Comparison of ENCODE assay signal across 14 mouse cellular contexts in genomic region chr4:72144541-72144940, GRCm38 (mm10). TPM values are rescaled to one million over a fixed set of nuclear protein-coding genes. Genes with fewer than 3 reads are reported as not detected.
DNase-seq lines count a peak whose midpoint lies in the region; ATAC-seq and TF ChIP-seq lines count a peak whose summit lies in the region.
"Had no signal": no experiment of that assay in that cellular context is flagged by ENCODE, and none has a peak within 500 bp of the region (broad histone marks: within the 10 kb centered on the region; RNA-seq: fewer than 3 reads in every experiment).

No protein-coding gene starts in this region.

- no peaks in the 10 kb centered on the region for H3K27me3 ChIP-seq in forebrain, embryonic 14.5 days (replicated peaks; ENCODE audit: control insufficient read depth, insufficient read depth, low read length)
- no peaks in the 10 kb centered on the region for H3K27me3 ChIP-seq in forebrain, embryonic 15.5 days
- no peaks in the 10 kb centered on the region for H3K27me3 ChIP-seq in lung, embryonic 14.5 days (ENCODE audit: insufficient read depth, low read length)
- no peaks in the 10 kb centered on the region for H3K27me3 ChIP-seq in midbrain, embryonic 16.5 days (ENCODE audit: control insufficient read depth, insufficient read depth, low read depth, low read length)
- H3K27me3 ChIP-seq: embryonic facial prominence, embryonic 15.5 days; forebrain, embryonic 12.5 days; liver, embryonic 13.5 days; neural tube, embryonic 12.5 days had no signal

- DNase-seq in forebrain, embryonic 14.5 days (ENCODE audit: low spot score): peak; percentile 39
- peak; percentile 36 for DNase-seq in lung, embryonic 14.5 days
- DNase-seq in lung, postnatal 25 days (ENCODE audit: low spot score): no peak
- peak; percentile 56 for DNase-seq in brain, embryonic 14.5 days (ENCODE audit: low read depth)
- DNase-seq in layer of hippocampus, adult 9-10 months (ENCODE audit: low spot score): peak; percentile 50
- DNase-seq: kidney, postnatal 10 days; liver, embryonic 13.5 days had no signal

- WGBS in forebrain, embryonic 14.5 days: 70% methylated on average over 2 of the region's 2 CpGs
- 59% methylated on average over 2 of the region's 2 CpGs for WGBS in forebrain, embryonic 15.5 days
- 78% methylated on average over 2 of the region's 2 CpGs for WGBS in lung, embryonic 14.5 days
- 84% methylated on average over 2 of the region's 2 CpGs for WGBS in midbrain, embryonic 16.5 days

- no peaks in the 10 kb centered on the region for H3K9me3 ChIP-seq in forebrain, embryonic 14.5 days (replicated peaks; ENCODE audit: control insufficient read depth, low read length)
- no peaks in the 10 kb centered on the region; the same call in 1 of the 2 replicates for H3K9me3 ChIP-seq in forebrain, embryonic 15.5 days
- H3K9me3 ChIP-seq in lung, embryonic 14.5 days (ENCODE audit: low read depth, low read length): no peaks in the 10 kb centered on the region
- H3K9me3 ChIP-seq in midbrain, embryonic 16.5 days (replicated peaks; ENCODE audit: control insufficient read depth, low read length, poor library complexity, severe bottlenecking): no peaks in the 10 kb centered on the region
- H3K9me3 ChIP-seq: embryonic facial prominence, embryonic 15.5 days; forebrain, embryonic 12.5 days; hindbrain, embryonic 10.5 days; liver, embryonic 13.5 days; neural tube, embryonic 12.5 days had no signal

- no peak overlapping the region for H3K4me2 ChIP-seq in forebrain, embryonic 14.5 days (ENCODE audit: low read length)
- no peak overlapping the region for H3K4me2 ChIP-seq in forebrain, embryonic 15.5 days (replicated peaks)
- H3K4me2 ChIP-seq in lung, embryonic 14.5 days: no peak overlapping the region
- no peak overlapping the region for H3K4me2 ChIP-seq in midbrain, embryonic 16.5 days (ENCODE audit: low read length)
- H3K4me2 ChIP-seq: embryonic facial prominence, embryonic 15.5 days; forebrain, embryonic 12.5 days; liver, embryonic 13.5 days; neural tube, embryonic 12.5 days had no signal

- H3K36me3 ChIP-seq in forebrain, embryonic 14.5 days (ENCODE audit: control insufficient read depth, insufficient read depth, low read length): peaks cover 27% of the 10 kb centered on the region
- peaks cover 11% of the 10 kb centered on the region for H3K36me3 ChIP-seq in forebrain, embryonic 15.5 days
- H3K36me3 ChIP-seq in lung, embryonic 14.5 days (ENCODE audit: insufficient read depth): peaks cover 13% of the 10 kb centered on the region; the same call in 1 of the 2 replicates
- H3K36me3 ChIP-seq in midbrain, embryonic 16.5 days (ENCODE audit: control insufficient read depth, insufficient read depth, low read length): no peaks in the 10 kb centered on the region; the same call in 1 of the 2 replicates

- H3K4me1 ChIP-seq in forebrain, embryonic 14.5 days (ENCODE audit: control insufficient read depth, insufficient read depth, low read length): peaks cover 25% of the 10 kb centered on the region
- H3K4me1 ChIP-seq in forebrain, embryonic 15.5 days: peaks cover 27% of the 10 kb centered on the region
- H3K4me1 ChIP-seq in lung, embryonic 14.5 days (ENCODE audit: insufficient read depth): no peaks in the 10 kb centered on the region
- H3K4me1 ChIP-seq in midbrain, embryonic 16.5 days (ENCODE audit: control insufficient read depth, insufficient read depth, low read length): peaks cover 9% of the 10 kb centered on the region
- H3K4me1 ChIP-seq: embryonic facial prominence, embryonic 15.5 days; liver, embryonic 13.5 days had no signal

- H3K4me3 ChIP-seq in forebrain, embryonic 14.5 days (ENCODE audit: low read depth, low read length): no peak overlapping the region
- no peak overlapping the region for H3K4me3 ChIP-seq in forebrain, embryonic 15.5 days
- H3K4me3 ChIP-seq in lung, embryonic 14.5 days (ENCODE audit: low read depth, low read length): no peak overlapping the region
- no peak overlapping the region for H3K4me3 ChIP-seq in midbrain, embryonic 16.5 days (ENCODE audit: low read depth, low read length)
- H3K4me3 ChIP-seq: embryonic facial prominence, embryonic 15.5 days; forebrain, embryonic 12.5 days; hindbrain, embryonic 10.5 days; liver, embryonic 13.5 days; neural tube, embryonic 12.5 days had no signal

- ATAC-seq in forebrain, embryonic 14.5 days: no peak
- no peak for ATAC-seq in forebrain, embryonic 15.5 days (replicated peaks)
- no peak for ATAC-seq in lung, embryonic 14.5 days (ENCODE audit: insufficient read depth)
- no peak for ATAC-seq in midbrain, embryonic 16.5 days
- ATAC-seq: inflammation-experienced regulatory T-cells, adult 6 months had no signal

- H3K27ac ChIP-seq in forebrain, embryonic 14.5 days (ENCODE audit: low read depth, low read length): no peak overlapping the region
- no peak overlapping the region for H3K27ac ChIP-seq in forebrain, embryonic 15.5 days (replicated peaks)
- H3K27ac ChIP-seq in lung, embryonic 14.5 days (ENCODE audit: low read depth): no peak overlapping the region
- no peak overlapping the region for H3K27ac ChIP-seq in midbrain, embryonic 16.5 days (ENCODE audit: low read length)
- H3K27ac ChIP-seq: embryonic facial prominence, embryonic 15.5 days; forebrain, embryonic 12.5 days; hindbrain, embryonic 10.5 days; liver, embryonic 13.5 days; neural tube, embryonic 12.5 days had no signal

- no peak for TF ChIP-seq CTCF in lung, embryonic 14.5 days (IDR thresholded peaks at IDR 0.05; ENCODE audit: low read depth)
- TF ChIP-seq CTCF in brain, embryonic 14.5 days (IDR thresholded peaks at IDR 0.05; ENCODE audit: borderline replicate concordance, extremely low read depth, insufficient read depth, insufficient read length): no peak

- no peak overlapping the region for H3K9ac ChIP-seq in forebrain, embryonic 14.5 days (ENCODE audit: low read length)
- no peak overlapping the region for H3K9ac ChIP-seq in forebrain, embryonic 15.5 days (replicated peaks)
- no peak overlapping the region for H3K9ac ChIP-seq in lung, embryonic 14.5 days
- H3K9ac ChIP-seq in midbrain, embryonic 16.5 days (ENCODE audit: low read depth, low read length): no peak overlapping the region
- H3K9ac ChIP-seq: embryonic facial prominence, embryonic 15.5 days; forebrain, embryonic 12.5 days; liver, embryonic 13.5 days; neural tube, embryonic 12.5 days had no signal

- no peak for TF ChIP-seq POLR2A in brain, embryonic 14.5 days (IDR thresholded peaks at IDR 0.05; ENCODE audit: borderline replicate concordance, extremely low read depth, insufficient read depth, insufficient read length, poor library complexity, severe bottlenecking)

RNA-seq across cellular contexts. Expression of gene Tle1, which starts 56.2 kb away (rescaled TPM):
- polyA plus RNA-seq in forebrain, embryonic 14.5 days (2014; fragmentation: Nextera tagmentation; extraction: Ambion mirVana): 38.7 and 41.2 TPM in 2 replicates
- 38.2 and 40.0 TPM in 2 replicates for polyA plus RNA-seq in forebrain, embryonic 15.5 days (2015; fragmentation: Nextera tagmentation; extraction: Ambion mirVana)
- polyA plus RNA-seq in lung, embryonic 14.5 days (2014; fragmentation: Nextera tagmentation; extraction: Ambion mirVana): 24.1 and 25.1 TPM in 2 replicates
- 115 and 127 TPM in 2 replicates for polyA plus RNA-seq in brain, embryonic 14.5 days (2012; rRNA removed)
- polyA plus RNA-seq in midbrain, embryonic 16.5 days (2015; fragmentation: Nextera tagmentation; extraction: Ambion mirVana): 26.3 and 31.4 TPM in 2 replicates
